Mouse (Mus musculus) limb, embryonic 14.5 days (tissue): Measurements from ENCODE around the gene Sertad4. TPM values are rescaled to one million over a fixed set of nuclear protein-coding genes. Genes with fewer than 3 reads are reported as not detected.

Experiments used
- ATAC-seq: fragments of 200-750 bp; cut with Nextera tagmentation; 2 replicates; pipeline ENCODE4 v1.8.0; 2017; ENCODE audit warnings: low read depth, moderate number of reproducible peaks, moderate TSS enrichment; ENCODE audit not compliant: low FRiP score
- DNase-seq: peaks from one replicate; pipeline ENCODE4 v3.0.0-alpha.2; 2015; ENCODE audit warnings: low spot score
- H3K27ac ChIP-seq: fragments of 300-500 bp; sonication (generic); replicated peaks from 2 replicates; pipeline ENCODE4 v1.5.1; 2014; ENCODE audit warnings: low read depth, mild to moderate bottlenecking, low read length, moderate library complexity, mixed read lengths
- H3K27me3 ChIP-seq: fragments of 300-500 bp; sonication (generic); 2 replicates; pipeline ENCODE4 v1.6.1; 2014; ENCODE audit warnings: low read length, mixed read lengths; ENCODE audit not compliant: control insufficient read depth, insufficient read depth
- H3K36me3 ChIP-seq: fragments of 300-500 bp; sonication (generic); 2 replicates; pipeline ENCODE4 v1.6.1; 2014; ENCODE audit warnings: mild to moderate bottlenecking, low read length, moderate library complexity, mixed read lengths; ENCODE audit not compliant: control insufficient read depth, insufficient read depth
- H3K4me1 ChIP-seq: fragments of 300-500 bp; sonication (generic); 2 replicates; pipeline ENCODE4 v1.6.1; 2014; ENCODE audit warnings: antibody characterized with exemption, low read length, mixed read lengths; ENCODE audit not compliant: control insufficient read depth, insufficient read depth
- H3K4me2 ChIP-seq: fragments of 300-500 bp; sonication (generic); replicated peaks from 2 replicates; pipeline ENCODE4 v1.6.1; 2014; ENCODE audit warnings: low read depth, mild to moderate bottlenecking, low read length, moderate library complexity; ENCODE audit not compliant: severe bottlenecking
- H3K4me3 ChIP-seq: fragments of 300-500 bp; sonication (generic); replicated peaks from 2 replicates; pipeline ENCODE4 v1.5.1; 2014; ENCODE audit warnings: low read length
- H3K9ac ChIP-seq: fragments of 300-500 bp; sonication (generic); 2 replicates; pipeline ENCODE4 v1.6.1; 2014; ENCODE audit warnings: mild to moderate bottlenecking, low read depth, low read length, moderate library complexity; ENCODE audit not compliant: severe bottlenecking
- H3K9me3 ChIP-seq: fragments of 300-500 bp; sonication (generic); 2 replicates; pipeline ENCODE4 v1.6.1; 2016; ENCODE audit warnings: low read length; ENCODE audit not compliant: control insufficient read depth
- POLR2A ChIP-seq: fragments of 200-500 bp; IDR thresholded peaks from 2 replicates; pipeline ENCODE4 v1.8.0; 2012; ENCODE audit warnings: inconsistent platforms, mild to moderate bottlenecking, moderate library complexity, borderline replicate concordance; ENCODE audit not compliant: insufficient read depth, insufficient read length; ENCODE audit errors: extremely low read depth
- WGBS: fragments of 180-500 bp; shearing (Covaris S2); extraction: QIAGEN DNeasy Blood & Tissue Kit; methylation state at CpG from one replicate; pipeline ENCODE4 v1.1.7; 2014; 5-methylcytosine and 5-hydroxymethylcytosine counted together
- polyA plus RNA-seq, 2 experiments: library from polyadenylated mRNA; depleted of rRNA in 1 of 2; stranded (reverse) in 1 of 2; unstranded in 1 of 2; fragments of >200 nt; fragmentation: Nextera tagmentation in 1 of 2; extraction: Ambion mirVana in 1 of 2; gene quantifications; 2 replicates each; pipeline versions ENCODE4 v1.2.1 to v1.2.3; 2012 to 2014

Gene Sertad4
- polyA plus RNA-seq, 2 experiments = 84.7 to 110 TPM

DNA sequence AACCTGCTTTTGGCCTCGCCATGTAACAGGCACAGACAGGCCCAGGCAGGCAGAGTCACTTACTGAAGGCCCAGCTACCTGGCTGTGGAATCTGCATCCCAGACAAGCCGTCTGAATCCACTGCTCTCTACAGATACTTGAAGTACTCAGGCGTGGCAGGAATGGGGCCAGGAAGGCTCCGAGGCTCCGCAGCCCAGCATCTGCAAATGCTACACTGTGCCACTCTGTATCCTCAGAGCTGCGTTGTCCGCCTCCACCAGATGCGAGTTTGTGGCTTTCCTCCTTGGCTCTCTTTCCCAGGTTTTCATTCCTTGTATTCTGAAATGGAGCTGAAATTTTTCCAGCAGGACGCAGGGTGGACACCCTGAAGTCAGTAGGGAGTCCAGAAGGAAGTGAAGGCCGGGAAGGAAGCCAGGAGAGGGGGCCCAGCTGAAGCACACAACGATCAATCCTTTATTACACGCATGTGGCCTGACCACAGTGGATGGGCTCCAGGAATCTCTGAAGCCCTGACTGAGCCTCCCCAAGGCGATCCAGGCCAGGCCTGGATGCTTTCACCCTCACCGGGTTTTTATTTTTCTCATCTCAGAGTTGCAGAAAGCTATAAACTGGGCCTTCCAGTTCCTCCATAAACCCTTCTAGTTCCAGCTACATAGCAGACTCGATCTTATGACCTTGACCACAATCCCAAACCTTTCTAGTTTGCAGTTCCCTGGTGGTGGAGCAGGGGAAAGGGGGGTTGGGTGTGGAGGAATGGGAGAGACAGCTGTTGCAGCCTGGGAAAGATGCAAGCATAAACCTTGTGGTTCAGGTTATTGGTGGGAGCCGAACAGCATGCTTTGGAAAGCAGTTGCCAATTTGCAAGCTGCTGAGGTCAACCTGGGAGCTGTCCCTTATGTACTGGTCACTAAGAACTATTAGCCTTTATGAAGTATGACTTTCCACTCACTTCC lies 57.1 kb downstream of the Sertad4 start:
- H3K36me3 ChIP-seq = no peaks in the 10 kb centered on the region
- TF ChIP-seq POLR2A = no peak
- peak overlapping the region; percentile 84 for H3K27ac ChIP-seq
- no peak overlapping the region for H3K9ac ChIP-seq
- H3K4me2 ChIP-seq = peak overlapping the region; percentile 26; the same call in 1 of the 2 replicates
- H3K9me3 ChIP-seq = no peaks in the 10 kb centered on the region
- H3K27me3 ChIP-seq = no peaks in the 10 kb centered on the region
- peak; percentile 94 for DNase-seq
- peak; percentile 85 for ATAC-seq
- no peak overlapping the region for H3K4me3 ChIP-seq
- WGBS = 23% methylated on average over 16 of the region's 16 CpGs
- H3K4me1 ChIP-seq = peaks cover 62% of the 10 kb centered on the region

DNA sequence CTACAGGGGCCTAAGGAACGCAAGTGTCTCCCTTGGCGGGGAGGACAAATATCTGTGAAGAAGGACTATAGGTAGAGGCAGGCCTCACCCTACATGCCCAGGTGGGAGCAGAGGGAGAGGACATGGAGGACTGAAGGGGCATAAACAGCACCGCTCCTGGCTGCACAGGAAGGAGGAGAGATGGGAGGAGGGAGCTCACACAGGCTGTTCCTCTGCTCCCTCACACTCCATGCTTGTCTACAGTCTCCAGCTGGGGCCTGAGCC lies 58.6 kb downstream of the Sertad4 start:
- ATAC-seq (no peak), DNase-seq (no peak)
- Histone ChIP-seq H3K27me3 (no peaks in the 10 kb centered on the region), H3K9me3 (no peaks in the 10 kb centered on the region), H3K4me2 (no peak overlapping the region), H3K36me3 (no peaks in the 10 kb centered on the region), H3K27ac (peak overlapping the region; percentile 79), H3K4me1 (peaks cover 73% of the 10 kb centered on the region), H3K4me3 (no peak overlapping the region), H3K9ac (no peak overlapping the region)
- WGBS = 34% methylated on average over 3 of the region's 3 CpGs
- TF ChIP-seq POLR2A = no peak

DNA sequence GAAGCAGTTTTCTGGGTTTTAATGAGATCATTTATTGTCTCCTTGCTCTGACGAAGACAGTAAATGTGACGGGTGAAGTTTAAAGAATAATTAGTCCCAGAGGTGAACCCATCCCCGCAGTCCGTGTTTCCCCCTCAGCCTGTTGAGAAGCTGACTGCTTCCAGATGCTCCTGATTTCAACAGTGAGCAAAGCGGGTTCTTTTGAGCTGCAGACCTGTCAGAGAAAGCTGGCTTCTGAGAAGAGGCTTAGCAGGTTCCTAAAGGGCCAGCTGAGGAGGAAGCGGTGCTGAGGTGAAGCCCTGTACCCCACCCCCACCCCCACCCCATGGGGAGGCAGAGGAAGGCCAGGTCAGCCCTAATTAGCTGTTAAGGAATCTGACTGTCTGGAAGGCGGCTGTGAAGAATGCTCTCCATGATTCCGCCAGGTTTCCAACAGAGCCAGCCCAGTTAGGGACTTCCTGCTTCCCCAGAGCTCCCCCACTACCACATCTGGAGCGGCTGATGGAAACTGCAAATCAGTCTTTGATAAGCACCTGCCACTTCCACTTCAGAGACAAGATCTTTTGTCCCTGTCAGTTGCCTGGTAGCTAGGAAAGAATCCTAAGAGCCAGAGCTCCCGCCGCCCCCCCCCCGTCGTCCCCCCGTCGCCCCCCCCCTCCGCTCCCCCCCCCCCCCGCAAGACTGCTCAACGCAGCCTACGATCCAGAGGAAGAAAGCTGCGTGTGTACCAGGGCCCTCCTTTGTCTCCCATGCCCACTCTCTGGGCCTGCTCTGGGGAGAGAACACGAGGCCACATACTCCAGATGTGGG lies 59.1 kb downstream of the Sertad4 start:
- H3K27me3 ChIP-seq = no peaks in the 10 kb centered on the region
- DNase-seq = peak; percentile 82
- peak overlapping the region; percentile 83 for H3K27ac ChIP-seq
- H3K4me2 ChIP-seq = peak overlapping the region; percentile 22; the same call in 1 of the 2 replicates
- no peak overlapping the region for H3K9ac ChIP-seq
- H3K36me3 ChIP-seq = no peaks in the 10 kb centered on the region
- peaks cover 79% of the 10 kb centered on the region for H3K4me1 ChIP-seq
- peak; percentile 28 for ATAC-seq
- 4% methylated on average over 11 of the region's 21 CpGs for WGBS
- H3K9me3 ChIP-seq = no peaks in the 10 kb centered on the region
- no peak for TF ChIP-seq POLR2A
- H3K4me3 ChIP-seq = no peak overlapping the region

DNA sequence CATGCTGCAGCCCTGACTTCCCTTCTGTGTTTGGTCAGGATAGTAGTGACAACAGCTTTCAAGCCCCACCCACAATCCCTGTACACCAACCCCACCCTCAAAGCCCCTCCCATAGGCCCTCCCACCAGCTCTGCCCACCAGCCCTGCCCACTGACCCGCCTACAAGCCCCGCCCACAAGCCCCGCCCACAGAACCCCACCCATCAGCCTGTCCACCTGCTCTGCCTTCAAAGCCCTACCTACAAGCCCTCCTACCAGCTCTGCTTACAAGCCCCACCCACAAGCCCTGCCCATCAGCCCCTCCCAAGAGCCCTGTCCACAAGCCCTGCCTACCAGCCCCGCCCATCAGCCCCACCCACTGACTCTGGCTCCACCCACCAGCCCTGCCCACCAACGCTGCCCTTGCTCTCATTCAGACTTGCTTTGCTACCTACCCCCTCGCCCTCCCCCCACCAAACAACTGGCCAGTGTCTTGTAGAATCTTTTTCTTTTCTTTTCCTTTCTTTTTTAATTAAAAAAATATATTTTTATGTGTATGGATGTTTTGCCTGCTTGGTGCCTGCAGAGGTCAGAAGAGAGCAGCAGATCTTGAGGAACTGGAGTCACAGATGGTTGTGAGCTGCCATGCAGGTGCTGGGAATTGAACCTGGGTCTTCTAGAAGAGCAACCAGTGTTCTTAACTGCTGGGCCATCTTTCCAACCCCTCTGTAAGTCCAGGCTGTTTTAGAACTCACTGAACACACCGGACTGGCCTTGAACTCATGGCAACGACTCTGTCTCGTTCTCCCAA lies 60.4 kb downstream of the Sertad4 start:
- H3K27me3 ChIP-seq = no peaks in the 10 kb centered on the region
- TF ChIP-seq POLR2A = no peak
- DNase-seq = no peak
- H3K4me1 ChIP-seq = peaks cover 84% of the 10 kb centered on the region
- no peak overlapping the region for H3K4me3 ChIP-seq
- no peaks in the 10 kb centered on the region for H3K9me3 ChIP-seq
- H3K9ac ChIP-seq = no peak overlapping the region
- 66% methylated on average over 9 of the region's 9 CpGs for WGBS
- H3K4me2 ChIP-seq = no peak overlapping the region
- no peak for ATAC-seq
- no peaks in the 10 kb centered on the region for H3K36me3 ChIP-seq
- peak overlapping the region; percentile 83; the same call in 1 of the 2 replicates for H3K27ac ChIP-seq

Other genes starting within 250 kb of the Sertad4 start
- gene Hhat, start 84.5 kb downstream of the Sertad4 start, polyA plus RNA-seq (2012; rRNA removed) = 10.0 and 15.5 TPM in 2 replicates
- gene Hhat, start 84.5 kb downstream of the Sertad4 start, polyA plus RNA-seq (2014; fragmentation: Nextera tagmentation; extraction: Ambion mirVana) = 12.6 and 14.7 TPM in 2 replicates
- 2.0 and 2.2 TPM in 2 replicates for gene Syt14, start 180.0 kb upstream of the Sertad4 start, polyA plus RNA-seq (2012; rRNA removed)
- gene Syt14, start 180.0 kb upstream of the Sertad4 start, polyA plus RNA-seq (2014; fragmentation: Nextera tagmentation; extraction: Ambion mirVana) = 2.9 TPM in 2 replicates